Mouse (Mus musculus): ENCODE results near the gene Stk40. TPM values are rescaled to one million over a fixed set of nuclear protein-coding genes. Genes with fewer than 3 reads are reported as not detected.

Stk40 gene
- 5.2 and 5.5 TPM in 2 replicates for polyA plus RNA-seq (2012; rRNA removed)

DNA sequence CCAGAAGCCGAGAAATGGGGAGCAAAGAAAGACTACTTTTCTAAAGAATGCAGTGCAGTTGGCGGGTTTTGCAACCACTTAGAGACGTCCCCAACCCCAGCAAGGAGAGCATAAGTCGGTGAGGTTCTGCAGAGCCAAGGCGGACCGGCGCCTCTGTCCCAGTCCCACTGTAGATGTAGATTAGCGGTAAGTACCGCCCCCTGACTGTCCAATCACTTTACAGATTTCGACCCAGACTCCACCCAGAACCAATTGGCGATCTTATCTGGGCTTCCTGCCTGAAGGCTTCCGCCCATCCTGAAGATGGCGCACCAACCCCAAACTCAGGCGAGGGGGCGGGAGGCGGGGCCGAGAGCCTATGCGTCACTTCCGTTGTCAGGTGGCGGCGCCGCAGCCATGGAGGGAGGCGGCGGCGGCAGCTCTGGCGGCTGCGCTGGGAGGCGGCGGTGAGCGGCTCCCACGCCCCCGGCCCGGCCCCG, at the start of gene Stk40:
Stk40 (plus strand) TSS at position 368 of the 479 bp plus-strand sequence.

GRCm38 (mm10) chr4:126058134-126058996, 45.4 kb upstream of the Stk40 start, which contains the start of gene Oscp1:
Gene Oscp1 (plus strand): TSS chr4:126058565.

DNA sequence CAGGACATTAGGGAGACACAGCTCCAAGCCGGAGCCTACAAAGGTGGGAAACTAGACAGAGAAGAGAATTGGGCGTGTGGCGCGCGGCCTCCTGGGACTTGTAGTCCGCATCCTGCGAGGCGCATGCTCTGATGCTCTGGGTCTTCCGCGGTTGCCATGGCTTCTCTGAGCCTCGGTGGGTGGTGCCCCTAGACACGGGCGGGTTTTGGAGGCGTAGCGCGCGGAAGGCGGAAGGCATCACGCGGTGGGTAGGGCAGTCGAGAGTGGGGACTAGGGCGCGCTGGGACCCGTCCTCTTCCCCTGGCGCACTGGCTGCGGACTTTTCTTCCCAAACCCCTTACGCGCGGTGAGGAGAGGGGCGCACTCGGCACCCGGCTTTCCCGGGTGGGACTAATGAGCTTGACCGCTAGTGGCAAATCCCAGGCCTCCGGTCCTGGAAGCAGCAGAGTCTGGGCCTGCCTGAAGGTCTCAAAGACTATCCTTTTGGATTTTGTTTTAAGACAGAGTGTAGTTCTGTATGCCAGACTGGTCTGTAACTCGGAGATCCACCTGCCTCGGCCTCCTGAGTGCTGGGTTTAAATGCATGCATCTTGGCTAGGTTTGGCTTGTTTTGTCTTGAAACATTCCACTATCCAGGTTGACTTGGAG, 7.2 kb upstream of the Stk40 start, which contains the start of gene Lsm10:
Lsm10 (plus strand) TSS at position 160 of the 648 bp plus-strand sequence.

DNA sequence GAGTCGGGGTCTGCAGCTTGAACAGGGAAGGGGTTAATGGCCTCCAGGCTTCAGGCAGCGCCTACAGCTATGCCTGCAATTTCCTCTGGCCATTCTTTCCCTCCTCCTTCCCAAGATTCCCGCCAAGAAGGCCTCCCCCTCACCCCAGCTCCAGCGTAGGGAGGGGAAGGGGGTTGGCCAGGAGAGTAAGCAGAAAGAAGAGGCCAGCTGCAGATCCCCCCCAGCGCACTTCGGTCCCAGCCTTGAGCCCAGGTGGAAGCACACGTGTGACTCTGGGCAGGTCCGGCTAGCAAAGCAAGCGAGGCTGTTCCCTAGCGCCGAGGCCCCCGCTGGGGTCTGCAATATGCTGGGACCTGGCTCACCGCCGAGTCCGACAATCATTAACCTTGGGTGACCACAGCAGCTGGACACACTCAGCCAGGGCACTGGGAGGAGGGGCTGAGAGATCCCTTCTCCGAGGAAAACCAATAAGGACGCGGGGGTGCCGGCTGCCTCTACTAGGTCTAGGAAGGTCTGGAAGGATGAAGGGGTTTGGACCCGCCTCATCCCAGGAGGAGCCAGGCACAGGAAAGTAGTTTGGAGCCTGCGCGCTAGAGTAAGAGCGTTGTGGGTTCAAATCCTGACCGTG, 43.9 kb downstream of the Stk40 start, which contains the start of gene Eva1b:
Eva1b (plus strand) TSS at position 212 of the 628 bp plus-strand sequence.

GRCm38 (mm10) chr4:126163067-126163659, 59.4 kb downstream of the Stk40 start, which contains the start of gene Sh3d21:
Gene Sh3d21 (minus strand): TSS chr4:126163491.

Other genes with a start within 250 kb of the Stk40 start
- 9.6 and 13.0 TPM in 2 replicates for gene Csf3r, start 79.4 kb upstream of the Stk40 start, polyA plus RNA-seq (2012; rRNA removed)
- 37.4 and 41.1 TPM in 2 replicates for gene Mrps15, start 57.0 kb upstream of the Stk40 start, polyA plus RNA-seq (2012; rRNA removed)
- 0.31 and 0.36 TPM in 2 replicates for gene Oscp1, start 45.4 kb upstream of the Stk40 start, polyA plus RNA-seq (2012; rRNA removed)
- gene Lsm10, start 7.3 kb upstream of the Stk40 start, polyA plus RNA-seq (2012; rRNA removed) = 17.7 and 19.1 TPM in 2 replicates
- 21.5 and 22.5 TPM in 2 replicates for gene Eva1b, start 43.8 kb downstream of the Stk40 start, polyA plus RNA-seq (2012; rRNA removed)
- gene Sh3d21, start 59.5 kb downstream of the Stk40 start, polyA plus RNA-seq (2012; rRNA removed) = 1.2 TPM in 2 replicates
- 46.6 and 55.7 TPM in 2 replicates for gene Thrap3, start 98.8 kb downstream of the Stk40 start, polyA plus RNA-seq (2012; rRNA removed)
- 11.9 and 14.6 TPM in 2 replicates for gene Map7d1, start 152.4 kb downstream of the Stk40 start, polyA plus RNA-seq (2012; rRNA removed)
- gene Trappc3, start 158.4 kb downstream of the Stk40 start, polyA plus RNA-seq (2012; rRNA removed) = 25.8 and 26.1 TPM in 2 replicates
- gene Col8a2, start 182.8 kb downstream of the Stk40 start, polyA plus RNA-seq (2012; rRNA removed) = 0.26 and 0.27 TPM in 2 replicates
- 18.9 and 21.8 TPM in 2 replicates for gene Adprhl2, start 217.7 kb downstream of the Stk40 start, polyA plus RNA-seq (2012; rRNA removed)
- 0.81 and 0.97 TPM in 2 replicates for gene Tekt2, start 221.7 kb downstream of the Stk40 start, polyA plus RNA-seq (2012; rRNA removed)